Mouse (Mus musculus): ENCODE results near the gene Ankrd60.

The Ankrd60 gene

GRCm38 (mm10) chr2:173577669-173578557, at the start of gene Ankrd60:
Gene Ankrd60, minus strand, starts transcription at chr2:173578365.
- DNase-seq (ENCODE audit: low read depth, low spot score): peak; percentile 38

GRCm38 (mm10) chr2:173625786-173626185, 47.6 kb upstream of the Ankrd60 start:
- DNase-seq (ENCODE audit: low read depth, low spot score): no peak

- no peak for DNase-seq (ENCODE audit: low read depth, low spot score)
These were observed 46.5 kb upstream of the Ankrd60 start for GRCm38 (mm10) chr2:173624667-173625066.

- DNase-seq (ENCODE audit: low read depth, low spot score): no peak
These were observed 44.0 kb upstream of the Ankrd60 start for GRCm38 (mm10) chr2:173622173-173622601.

GRCm38 (mm10) chr2:173620645-173621044, 42.5 kb upstream of the Ankrd60 start:
- DNase-seq (ENCODE audit: low read depth, low spot score): no peak

- no peak for DNase-seq (ENCODE audit: low read depth, low spot score)
These were observed 41.0 kb upstream of the Ankrd60 start for GRCm38 (mm10) chr2:173619132-173619531.

- no peak for DNase-seq (ENCODE audit: low read depth, low spot score)
These were observed 38.0 kb upstream of the Ankrd60 start for GRCm38 (mm10) chr2:173616156-173616555.

- no peak for DNase-seq (ENCODE audit: low read depth, low spot score)
These were observed 37.4 kb upstream of the Ankrd60 start for GRCm38 (mm10) chr2:173615378-173616081.

GRCm38 (mm10) chr2:173608020-173608958, 30.1 kb upstream of the Ankrd60 start:
- no peak for DNase-seq (ENCODE audit: low read depth, low spot score)

GRCm38 (mm10) chr2:173606415-173606804, 28.2 kb upstream of the Ankrd60 start:
- no peak for DNase-seq (ENCODE audit: low read depth, low spot score)

- no peak for DNase-seq (ENCODE audit: low read depth, low spot score)
These were observed 27.7 kb upstream of the Ankrd60 start for GRCm38 (mm10) chr2:173605713-173606414.

- DNase-seq (ENCODE audit: low read depth, low spot score): peak; percentile 80
These were observed 23.7 kb upstream of the Ankrd60 start for GRCm38 (mm10) chr2:173601861-173602260.

- peak; percentile 75 for DNase-seq (ENCODE audit: low read depth, low spot score)
These were observed 17.2 kb upstream of the Ankrd60 start for GRCm38 (mm10) chr2:173595374-173595781.

GRCm38 (mm10) chr2:173594313-173595063, 16.3 kb upstream of the Ankrd60 start:
- no peak for DNase-seq (ENCODE audit: low read depth, low spot score)

- no peak for DNase-seq (ENCODE audit: low read depth, low spot score)
These were observed 15.7 kb upstream of the Ankrd60 start for GRCm38 (mm10) chr2:173593841-173594240.

- DNase-seq (ENCODE audit: low read depth, low spot score): no peak
These were observed 14.6 kb upstream of the Ankrd60 start for GRCm38 (mm10) chr2:173592781-173593180.

GRCm38 (mm10) chr2:173587411-173587810, 9.2 kb upstream of the Ankrd60 start:
- DNase-seq (ENCODE audit: low read depth, low spot score): no peak

- DNase-seq (ENCODE audit: low read depth, low spot score): peak; percentile 82
These were observed 8.2 kb upstream of the Ankrd60 start for GRCm38 (mm10) chr2:173586118-173586968.
